Mouse (Mus musculus): ENCODE measurements around the gene Ankrd33b.

GRCm38 (mm10) chr15:31282353-31282752 is 85.2 kb downstream of the Ankrd33b start:
- no peak for TF ChIP-seq CTCF (IDR thresholded peaks at IDR 0.05; ENCODE audit: extremely low read depth, insufficient read depth, insufficient read length, insufficient replicate concordance)
- TF ChIP-seq POLR2A (IDR thresholded peaks at IDR 0.05; ENCODE audit: low read depth, low read length) = no peak
